Mouse (Mus musculus): ENCODE data around the gene Dynlt1b. TPM values are rescaled to one million over a fixed set of nuclear protein-coding genes. Genes with fewer than 3 reads are reported as not detected.
"Not testable (repeated sequence)": the region's sequence is repeated elsewhere in the genome, so short reads cannot be mapped to it uniquely, and the experiment has no call there.

The Dynlt1b gene
- total and polyA plus RNA-seq, 2 experiments from 2014 or later, result 457 to 1,233 TPM

GRCm38 (mm10) chr17:6451205-6451604 is 21.3 kb downstream of the Dynlt1b start:
- not testable (repeated sequence) for H3K9me3 ChIP-seq (ENCODE audit: low read length); H3K27me3 ChIP-seq (ENCODE audit: insufficient read depth, low read length); DNase-seq (ENCODE audit: low spot score); H3K9ac ChIP-seq (replicated peaks; ENCODE audit: low read length); H3K36me3 ChIP-seq (ENCODE audit: insufficient read depth, low read length); H3K27ac ChIP-seq; H3K4me1 ChIP-seq (ENCODE audit: insufficient read depth, low read length); ATAC-seq; H3K4me2 ChIP-seq (ENCODE audit: low read depth, low read length); H3K4me3 ChIP-seq (ENCODE audit: low read length)
- 80% methylated on average over 2 of the region's 10 CpGs for WGBS

GRCm38 (mm10) chr17:6452689-6453088 is 22.8 kb downstream of the Dynlt1b start:
- WGBS, result 85% methylated on average over 8 of the region's 11 CpGs
- not testable (repeated sequence) for H3K9ac ChIP-seq (replicated peaks; ENCODE audit: low read length); H3K27ac ChIP-seq; H3K4me2 ChIP-seq (ENCODE audit: low read depth, low read length); H3K36me3 ChIP-seq (ENCODE audit: insufficient read depth, low read length); H3K9me3 ChIP-seq (ENCODE audit: low read length); H3K27me3 ChIP-seq (ENCODE audit: insufficient read depth, low read length); H3K4me1 ChIP-seq (ENCODE audit: insufficient read depth, low read length); H3K4me3 ChIP-seq (ENCODE audit: low read length); DNase-seq (ENCODE audit: low spot score); ATAC-seq

- ATAC-seq; H3K9me3 ChIP-seq (ENCODE audit: low read length); H3K4me3 ChIP-seq (ENCODE audit: low read length); DNase-seq (ENCODE audit: low spot score); H3K27me3 ChIP-seq (ENCODE audit: insufficient read depth, low read length); H3K27ac ChIP-seq; H3K9ac ChIP-seq (replicated peaks; ENCODE audit: low read length); H3K36me3 ChIP-seq (ENCODE audit: insufficient read depth, low read length); H3K4me1 ChIP-seq (ENCODE audit: insufficient read depth, low read length); H3K4me2 ChIP-seq (ENCODE audit: low read depth, low read length): not testable (repeated sequence)
- WGBS, result 96% methylated on average over 2 of the region's 2 CpGs
Measured at GRCm38 (mm10) chr17:6454703-6455102, 24.8 kb downstream of the Dynlt1b start.

- not testable (repeated sequence) for H3K36me3 ChIP-seq (ENCODE audit: insufficient read depth, low read length); H3K4me2 ChIP-seq (ENCODE audit: low read depth, low read length); H3K27me3 ChIP-seq (ENCODE audit: insufficient read depth, low read length); H3K9me3 ChIP-seq (ENCODE audit: low read length); H3K4me3 ChIP-seq (ENCODE audit: low read length); ATAC-seq; H3K9ac ChIP-seq (replicated peaks; ENCODE audit: low read length); DNase-seq (ENCODE audit: low spot score); H3K27ac ChIP-seq; H3K4me1 ChIP-seq (ENCODE audit: insufficient read depth, low read length)
- WGBS, result 96% methylated on average over 11 of the region's 12 CpGs
Measured at GRCm38 (mm10) chr17:6455883-6456282, 26.0 kb downstream of the Dynlt1b start.

- ATAC-seq; H3K4me3 ChIP-seq (ENCODE audit: low read length); H3K9me3 ChIP-seq (ENCODE audit: low read length); H3K27ac ChIP-seq; H3K36me3 ChIP-seq (ENCODE audit: insufficient read depth, low read length); H3K4me2 ChIP-seq (ENCODE audit: low read depth, low read length); H3K27me3 ChIP-seq (ENCODE audit: insufficient read depth, low read length); DNase-seq (ENCODE audit: low spot score); H3K9ac ChIP-seq (replicated peaks; ENCODE audit: low read length); H3K4me1 ChIP-seq (ENCODE audit: insufficient read depth, low read length): not testable (repeated sequence)
- 93% methylated on average over 13 of the region's 22 CpGs for WGBS
Measured at GRCm38 (mm10) chr17:6456614-6457402, 26.9 kb downstream of the Dynlt1b start.

GRCm38 (mm10) chr17:6461083-6461595 is 31.2 kb downstream of the Dynlt1b start:
- WGBS, result 92% methylated on average over 5 of the region's 5 CpGs
- not testable (repeated sequence) for H3K27me3 ChIP-seq (ENCODE audit: insufficient read depth, low read length); H3K9me3 ChIP-seq (ENCODE audit: low read length); DNase-seq (ENCODE audit: low spot score); H3K4me2 ChIP-seq (ENCODE audit: low read depth, low read length); ATAC-seq; H3K9ac ChIP-seq (replicated peaks; ENCODE audit: low read length); H3K36me3 ChIP-seq (ENCODE audit: insufficient read depth, low read length); H3K4me1 ChIP-seq (ENCODE audit: insufficient read depth, low read length); H3K27ac ChIP-seq; H3K4me3 ChIP-seq (ENCODE audit: low read length)

GRCm38 (mm10) chr17:6465735-6466134 is 35.8 kb downstream of the Dynlt1b start:
- not testable (repeated sequence) for H3K4me2 ChIP-seq (ENCODE audit: low read depth, low read length); H3K9ac ChIP-seq (replicated peaks; ENCODE audit: low read length); ATAC-seq; H3K4me3 ChIP-seq (ENCODE audit: low read length); H3K27ac ChIP-seq; DNase-seq (ENCODE audit: low spot score); H3K36me3 ChIP-seq (ENCODE audit: insufficient read depth, low read length); H3K9me3 ChIP-seq (ENCODE audit: low read length); H3K27me3 ChIP-seq (ENCODE audit: insufficient read depth, low read length); H3K4me1 ChIP-seq (ENCODE audit: insufficient read depth, low read length)
- 80% methylated on average over 9 of the region's 9 CpGs for WGBS
